Mouse (Mus musculus) heart, embryonic 15.5 days (tissue): Measurements from ENCODE around the gene Cpa5. TPM values are rescaled to one million over a fixed set of nuclear protein-coding genes. Genes with fewer than 3 reads are reported as not detected.

Source experiments
- ATAC-seq: fragments of 200-750 bp; cut with Nextera tagmentation; replicated peaks from 2 replicates; pipeline ENCODE4 v1.8.0; 2017; ENCODE audit warnings: low read depth, moderate TSS enrichment; ENCODE audit not compliant: insufficient number of reproducible peaks, insufficient read depth, low FRiP score
- H3K27ac ChIP-seq: fragments of 300-500 bp; sonication (generic); 2 replicates; pipeline ENCODE4 v1.5.1; 2015; ENCODE audit warnings: mild to moderate bottlenecking, inconsistent platforms
- H3K27me3 ChIP-seq: fragments of 300-500 bp; sonication (generic); 2 replicates; pipeline ENCODE4 v1.6.1; 2015; ENCODE audit warnings: inconsistent platforms
- H3K36me3 ChIP-seq: fragments of 300-500 bp; sonication (generic); 2 replicates; pipeline ENCODE4 v1.6.1; 2015; ENCODE audit warnings: mild to moderate bottlenecking, inconsistent platforms
- H3K4me1 ChIP-seq: fragments of 300-500 bp; sonication (generic); replicated peaks from 2 replicates; pipeline ENCODE4 v1.6.1; 2015; ENCODE audit warnings: inconsistent platforms
- H3K4me2 ChIP-seq: fragments of 300-500 bp; sonication (generic); 2 replicates; pipeline ENCODE4 v1.6.1; 2015; ENCODE audit warnings: inconsistent platforms, mild to moderate bottlenecking, moderate library complexity
- H3K4me3 ChIP-seq: fragments of 300-500 bp; sonication (generic); 2 replicates; pipeline ENCODE4 v1.5.1; 2015; ENCODE audit warnings: mild to moderate bottlenecking, inconsistent platforms
- H3K9ac ChIP-seq: fragments of 300-500 bp; sonication (generic); 2 replicates; pipeline ENCODE4 v1.6.1; 2015; ENCODE audit warnings: mild to moderate bottlenecking, inconsistent platforms
- H3K9me3 ChIP-seq: fragments of 300-500 bp; sonication (generic); replicated peaks from 2 replicates; pipeline ENCODE4 v1.6.1; 2016; ENCODE audit warnings: inconsistent platforms
- WGBS: fragments of 180-500 bp; shearing (Covaris S2); methylation state at CpG from one replicate; pipeline ENCODE4 v1.1.7; 2015; ENCODE audit warnings: mixed read lengths; 5-methylcytosine and 5-hydroxymethylcytosine counted together
- polyA plus RNA-seq: library from polyadenylated mRNA; unstranded; fragments of >200 nt; fragmentation: Nextera tagmentation; extraction: Ambion mirVana; gene quantifications from 2 replicates; pipeline ENCODE4 v1.2.1, GENCODE M21; 2015

The Cpa5 gene
- polyA plus RNA-seq, 1 experiment from 2014 or later = 0.58 TPM

GRCm38 (mm10) chr6:30649651-30650296 lies 39.0 kb downstream of the Cpa5 start:
- no peak overlapping the region for H3K9ac ChIP-seq
- H3K27ac ChIP-seq = peak overlapping the region; percentile 50
- H3K9me3 ChIP-seq = no peaks in the 10 kb centered on the region
- H3K4me3 ChIP-seq = no peak overlapping the region
- H3K27me3 ChIP-seq = no peaks in the 10 kb centered on the region
- peaks cover 11% of the 10 kb centered on the region for H3K4me1 ChIP-seq
- ATAC-seq = 0 out of 2 replicates have a peak, but pooled peaks have one; percentile 39
- H3K4me2 ChIP-seq = no peak overlapping the region
- WGBS = 60% methylated on average over 11 of the region's 11 CpGs
- H3K36me3 ChIP-seq = no peaks in the 10 kb centered on the region

- Histone ChIP-seq H3K4me3 (no peak overlapping the region), H3K27ac (peak overlapping the region; percentile 72), H3K4me2 (no peak overlapping the region), H3K27me3 (no peaks in the 10 kb centered on the region), H3K9me3 (no peaks in the 10 kb centered on the region), H3K4me1 (peaks cover 21% of the 10 kb centered on the region), H3K36me3 (no peaks in the 10 kb centered on the region), H3K9ac (no peak overlapping the region)
- 0 out of 2 replicates have a peak, but pooled peaks have one; percentile 33 for ATAC-seq
- WGBS = 63% methylated on average over 9 of the region's 9 CpGs
Measured at GRCm38 (mm10) chr6:30652425-30653188, 41.8 kb downstream of the Cpa5 start.

- ATAC-seq = no peak
- no peaks in the 10 kb centered on the region for H3K9me3 ChIP-seq
- H3K4me3 ChIP-seq = no peak overlapping the region
- no peak overlapping the region for H3K4me2 ChIP-seq
- H3K9ac ChIP-seq = no peak overlapping the region
- H3K36me3 ChIP-seq = no peaks in the 10 kb centered on the region
- H3K27me3 ChIP-seq = no peaks in the 10 kb centered on the region
- H3K4me1 ChIP-seq = peaks cover 21% of the 10 kb centered on the region
- peak overlapping the region; percentile 72 for H3K27ac ChIP-seq
- WGBS = 75% methylated on average over 6 of the region's 6 CpGs
Measured at GRCm38 (mm10) chr6:30653518-30653917, 42.7 kb downstream of the Cpa5 start.

GRCm38 (mm10) chr6:30654402-30654859 lies 43.6 kb downstream of the Cpa5 start:
- Histone ChIP-seq H3K9ac (no peak overlapping the region), H3K4me1 (peaks cover 16% of the 10 kb centered on the region), H3K4me3 (no peak overlapping the region), H3K27ac (peak overlapping the region; percentile 33; the same call in 1 of the 2 replicates), H3K27me3 (no peaks in the 10 kb centered on the region), H3K9me3 (no peaks in the 10 kb centered on the region), H3K4me2 (no peak overlapping the region), H3K36me3 (no peaks in the 10 kb centered on the region)
- no peak for ATAC-seq
- 74% methylated on average over 6 of the region's 6 CpGs for WGBS

GRCm38 (mm10) chr6:30654932-30655331 lies 44.1 kb downstream of the Cpa5 start:
- no peak overlapping the region for H3K9ac ChIP-seq
- H3K4me2 ChIP-seq = no peak overlapping the region
- H3K4me1 ChIP-seq = peaks cover 12% of the 10 kb centered on the region
- no peak overlapping the region for H3K4me3 ChIP-seq
- no peak for ATAC-seq
- H3K36me3 ChIP-seq = no peaks in the 10 kb centered on the region
- no peaks in the 10 kb centered on the region for H3K27me3 ChIP-seq
- peak overlapping the region; percentile 13; the same call in 1 of the 2 replicates for H3K27ac ChIP-seq
- no peaks in the 10 kb centered on the region for H3K9me3 ChIP-seq
- 88% methylated on average over 3 of the region's 3 CpGs for WGBS

- Histone ChIP-seq H3K27me3 (no peaks in the 10 kb centered on the region), H3K4me1 (peaks cover 10% of the 10 kb centered on the region; the same call in 1 of the 2 replicates), H3K4me3 (no peak overlapping the region), H3K9ac (no peak overlapping the region), H3K36me3 (no peaks in the 10 kb centered on the region), H3K27ac (no peak overlapping the region), H3K4me2 (no peak overlapping the region), H3K9me3 (no peaks in the 10 kb centered on the region)
- ATAC-seq = no peak
- WGBS = 89% methylated on average over 12 of the region's 12 CpGs
Measured at GRCm38 (mm10) chr6:30657279-30657678, 46.5 kb downstream of the Cpa5 start.

- no peak for ATAC-seq
- Histone ChIP-seq H3K4me1 (peaks cover 10% of the 10 kb centered on the region; the same call in 1 of the 2 replicates), H3K36me3 (no peaks in the 10 kb centered on the region), H3K27me3 (no peaks in the 10 kb centered on the region), H3K9ac (no peak overlapping the region), H3K4me3 (no peak overlapping the region), H3K27ac (no peak overlapping the region), H3K9me3 (no peaks in the 10 kb centered on the region), H3K4me2 (no peak overlapping the region)
- 69% methylated on average over 9 of the region's 9 CpGs for WGBS
Measured at GRCm38 (mm10) chr6:30658619-30659018, 47.8 kb downstream of the Cpa5 start.

- Histone ChIP-seq H3K9me3 (no peaks in the 10 kb centered on the region), H3K27me3 (no peaks in the 10 kb centered on the region), H3K4me2 (no peak overlapping the region), H3K36me3 (no peaks in the 10 kb centered on the region), H3K4me3 (no peak overlapping the region), H3K27ac (peak overlapping the region; percentile 45), H3K4me1 (peaks cover 12% of the 10 kb centered on the region), H3K9ac (no peak overlapping the region)
- whole genome bisulfite sequencing = 35% methylated on average over 6 of the region's 6 CpGs
- ATAC-seq = no peak
Measured at GRCm38 (mm10) chr6:30664776-30665175, 54.0 kb downstream of the Cpa5 start.

- Histone ChIP-seq H3K4me3 (no peak overlapping the region), H3K27ac (peak overlapping the region; percentile 45), H3K9ac (no peak overlapping the region), H3K36me3 (no peaks in the 10 kb centered on the region), H3K4me2 (no peak overlapping the region), H3K9me3 (no peaks in the 10 kb centered on the region), H3K27me3 (no peaks in the 10 kb centered on the region), H3K4me1 (peaks cover 12% of the 10 kb centered on the region)
- 11% methylated on average over 4 of the region's 4 CpGs for WGBS
- no peak for ATAC-seq
Measured at GRCm38 (mm10) chr6:30665296-30665695, 54.5 kb downstream of the Cpa5 start.

- H3K9me3 ChIP-seq = no peaks in the 10 kb centered on the region
- H3K27me3 ChIP-seq = no peaks in the 10 kb centered on the region
- H3K36me3 ChIP-seq = no peaks in the 10 kb centered on the region
- H3K9ac ChIP-seq = no peak overlapping the region
- H3K4me1 ChIP-seq = peaks cover 12% of the 10 kb centered on the region
- 64% methylated on average over 6 of the region's 6 CpGs for WGBS
- no peak overlapping the region for H3K4me3 ChIP-seq
- no peak overlapping the region; the same call in 1 of the 2 replicates for H3K27ac ChIP-seq
- ATAC-seq = no peak
- no peak overlapping the region for H3K4me2 ChIP-seq
Measured at GRCm38 (mm10) chr6:30666043-30666442, 55.2 kb downstream of the Cpa5 start.

GRCm38 (mm10) chr6:30667585-30667984 lies 56.8 kb downstream of the Cpa5 start:
- Histone ChIP-seq H3K36me3 (no peaks in the 10 kb centered on the region), H3K4me2 (no peak overlapping the region), H3K9me3 (no peaks in the 10 kb centered on the region), H3K27ac (no peak overlapping the region), H3K27me3 (no peaks in the 10 kb centered on the region), H3K4me3 (no peak overlapping the region), H3K4me1 (peaks cover 14% of the 10 kb centered on the region), H3K9ac (no peak overlapping the region)
- no peak for ATAC-seq
- 70% methylated on average over 5 of the region's 5 CpGs for WGBS
